Mouse (Mus musculus) cortical plate, adult 2 months (tissue): ENCODE data around the gene Pard6a. TPM values are rescaled to one million over a fixed set of nuclear protein-coding genes. Genes with fewer than 3 reads are reported as not detected.

Source experiments
- H3K27ac ChIP-seq: fragments of 200-500 bp; 2 replicates; pipeline ENCODE4 v1.5.1; 2012; ENCODE audit warnings: low read length, control low read depth, inconsistent platforms; ENCODE audit not compliant: insufficient read depth
- H3K4me1 ChIP-seq: fragments of 200-500 bp; 2 replicates; pipeline ENCODE4 v1.6.1; 2011; ENCODE audit warnings: low read length; ENCODE audit not compliant: control insufficient read depth, insufficient read depth
- H3K4me3 ChIP-seq: fragments of 200-500 bp; 2 replicates; pipeline ENCODE4 v1.5.1; 2011; ENCODE audit warnings: mild to moderate bottlenecking, low read length, control low read depth; ENCODE audit not compliant: insufficient read depth
- CTCF ChIP-seq: fragments of 200-500 bp; IDR thresholded peaks from 2 replicates; pipeline ENCODE4 v1.5.1; 2011; ENCODE audit warnings: mild to moderate bottlenecking, control low read depth, low read length; ENCODE audit not compliant: insufficient read depth; ENCODE audit errors: extremely low read depth
- POLR2A ChIP-seq: fragments of 200-500 bp; IDR thresholded peaks from 2 replicates; pipeline ENCODE4 v1.6.1; 2011; ENCODE audit warnings: mild to moderate bottlenecking, low read length, control low read depth; ENCODE audit not compliant: insufficient read depth; ENCODE audit errors: extremely low read depth
- polyA plus RNA-seq: library from polyadenylated mRNA; depleted of rRNA; stranded (reverse); fragments of >200 nt; gene quantifications from 2 replicates; pipeline ENCODE4 v1.2.3, GENCODE M21; 2012

The Pard6a gene
- polyA plus RNA-seq, 1 experiment, result 57.3 TPM

DNA sequence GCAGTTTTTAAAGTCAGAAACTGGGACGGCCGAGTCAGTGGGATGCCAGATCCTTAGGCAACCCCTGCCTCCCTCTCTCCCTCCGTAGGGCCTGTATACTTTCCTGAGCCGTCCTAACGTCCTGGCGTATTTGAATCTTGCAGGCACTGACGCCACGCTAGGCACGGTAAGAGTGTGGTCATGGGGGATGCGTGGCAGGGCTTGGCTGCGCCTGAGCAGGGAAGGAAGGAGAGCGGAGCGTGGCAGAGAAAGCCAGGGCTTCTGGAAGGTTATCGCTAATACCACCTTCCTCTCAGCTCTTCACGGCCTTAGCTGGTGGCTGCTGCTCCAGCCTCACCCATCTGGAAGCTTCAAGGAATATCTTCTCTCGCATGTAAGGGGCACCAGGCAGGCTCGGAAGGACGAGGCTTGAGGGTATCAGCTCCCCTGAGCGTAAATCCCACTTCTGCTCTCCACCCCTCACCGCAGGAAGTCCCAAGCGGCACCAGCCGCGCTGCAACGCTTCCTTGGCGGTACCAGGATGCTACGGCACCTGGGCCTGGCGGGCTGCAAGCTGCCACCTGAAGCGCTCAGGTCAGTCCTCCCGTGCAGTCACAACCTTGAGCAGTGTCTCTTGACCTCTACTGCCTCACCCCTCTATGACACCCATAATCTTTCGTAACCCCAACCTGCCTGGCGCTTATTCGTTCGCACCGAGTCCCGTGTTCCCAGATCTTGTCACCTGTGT lies 11.5 kb upstream of the Pard6a start:
- TF ChIP-seq POLR2A (no peak), CTCF (no peak)

GRCm38 (mm10) chr8:105689983-105690360 lies 11.0 kb upstream of the Pard6a start:
- no peak for TF ChIP-seq CTCF
- TF ChIP-seq POLR2A, result no peak
- Histone ChIP-seq H3K27ac (no peak overlapping the region), H3K4me3 (no peak overlapping the region), H3K4me1 (no peaks in the 10 kb centered on the region)

More for the DNA sequence above, 11.5 kb upstream of the Pard6a start:
- no peaks in the 10 kb centered on the region for H3K4me1 ChIP-seq
- H3K27ac ChIP-seq, result no peak overlapping the region
- H3K4me3 ChIP-seq, result no peak overlapping the region

GRCm38 (mm10) chr8:105690978-105691377 lies 10.0 kb upstream of the Pard6a start:
- Histone ChIP-seq H3K4me3 (no peak overlapping the region), H3K4me1 (no peaks in the 10 kb centered on the region), H3K27ac (no peak overlapping the region)
- no peak for TF ChIP-seq CTCF
- no peak for TF ChIP-seq POLR2A

DNA sequence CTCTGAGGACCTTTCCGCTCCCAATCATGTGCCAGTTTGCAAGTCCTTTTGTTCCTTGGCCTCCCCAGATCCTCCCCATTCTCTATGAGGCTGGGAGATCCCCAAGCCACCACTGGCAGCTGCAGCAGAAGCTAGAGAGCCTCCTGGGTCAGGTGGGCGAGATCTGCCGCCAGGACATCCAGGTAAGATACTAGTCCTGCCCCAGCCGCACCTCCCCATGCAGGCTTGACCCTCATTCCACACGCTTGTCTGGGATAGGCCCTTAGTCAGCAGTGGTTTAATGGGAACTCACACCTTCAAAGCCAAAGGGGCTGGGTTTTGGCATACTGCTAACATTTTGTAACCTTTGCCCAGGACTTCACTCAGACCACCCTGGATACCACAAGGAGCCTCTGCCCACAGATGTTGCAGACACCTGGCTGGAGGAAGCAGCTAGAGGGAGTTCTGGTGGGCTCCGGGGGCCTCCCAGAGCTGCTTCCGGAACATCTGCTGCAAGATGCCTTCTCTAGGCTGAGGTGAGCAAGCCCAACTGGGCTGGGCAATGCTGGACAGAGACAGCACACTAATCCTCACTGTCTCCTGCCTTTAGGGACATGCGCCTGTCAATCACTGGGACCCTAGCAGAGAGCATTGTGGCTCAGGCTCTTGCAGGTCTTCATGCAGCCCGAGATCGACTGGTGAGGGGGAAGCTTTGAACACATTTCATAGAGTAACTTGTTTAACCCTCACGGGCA lies 8.3 kb upstream of the Pard6a start:
- H3K4me3 ChIP-seq, result no peak overlapping the region
- TF ChIP-seq POLR2A, result no peak
- no peak for TF ChIP-seq CTCF
- H3K27ac ChIP-seq, result no peak overlapping the region
- H3K4me1 ChIP-seq, result no peaks in the 10 kb centered on the region

DNA sequence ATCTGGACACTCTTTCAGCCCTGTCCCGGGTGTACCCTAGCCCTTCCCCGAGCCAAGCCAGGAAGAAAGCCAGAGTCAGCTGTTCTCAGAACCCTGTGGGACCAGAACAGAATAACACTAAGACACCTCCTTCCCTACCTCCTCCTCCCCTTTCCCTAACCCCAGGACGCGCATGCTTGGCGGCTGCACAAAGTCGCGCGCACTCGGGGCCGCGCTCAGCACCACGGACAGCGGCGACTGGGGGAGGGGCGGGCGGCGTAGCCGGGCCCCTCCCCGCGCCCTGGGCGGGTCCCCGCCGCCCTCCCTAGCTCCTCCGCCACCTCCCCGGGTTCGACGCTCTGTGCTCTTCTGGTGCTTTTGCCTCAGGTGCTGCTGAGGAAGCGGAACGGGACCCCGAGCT lies 7.3 kb upstream of the Pard6a start:
- Histone ChIP-seq H3K4me3 (peak overlapping the region; percentile 100), H3K27ac (peak overlapping the region; percentile 87; the same call in 1 of the 2 replicates), H3K4me1 (no peaks in the 10 kb centered on the region)
- TF ChIP-seq CTCF (no peak), POLR2A (no peak; the same call in 1 of the 2 replicates)

DNA sequence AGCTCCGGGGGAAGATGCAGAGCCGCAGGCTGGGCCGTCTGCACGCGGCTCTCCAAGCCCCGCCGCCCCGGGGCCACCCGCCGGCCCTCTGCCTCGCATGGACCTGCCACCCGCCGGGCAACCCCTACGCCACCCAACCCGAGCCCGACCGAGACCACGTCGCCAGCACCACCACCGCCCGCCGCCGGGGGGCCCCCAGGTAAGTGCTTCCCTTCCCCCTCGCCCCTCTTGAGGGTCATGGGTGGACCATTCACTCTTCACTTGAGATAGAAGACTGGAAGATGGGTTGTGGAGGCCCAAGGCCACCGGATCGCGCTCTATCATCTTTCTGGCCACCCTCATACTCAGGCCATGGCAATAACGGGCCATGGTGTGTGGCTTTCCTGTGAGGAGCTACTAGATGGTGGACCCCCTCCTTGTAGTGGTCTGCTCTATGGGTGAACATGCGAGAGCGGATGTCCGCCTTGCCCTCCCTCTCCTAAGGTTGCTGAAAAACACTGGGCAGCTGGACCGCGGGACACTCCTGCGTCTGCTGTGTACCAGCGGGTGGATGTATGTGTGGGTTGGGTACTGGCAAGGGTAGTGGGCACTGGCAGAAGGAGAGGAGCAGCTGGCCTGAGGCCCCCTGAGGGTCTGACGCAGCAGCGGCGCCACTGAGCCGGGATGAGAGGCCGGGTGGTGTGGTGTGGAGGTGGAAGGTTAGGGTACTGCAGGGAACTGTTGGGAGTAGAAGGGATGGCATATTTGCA lies 6.7 kb upstream of the Pard6a start:
- peak overlapping the region; percentile 87 for H3K27ac ChIP-seq
- no peak for TF ChIP-seq CTCF
- no peak for TF ChIP-seq POLR2A

DNA sequence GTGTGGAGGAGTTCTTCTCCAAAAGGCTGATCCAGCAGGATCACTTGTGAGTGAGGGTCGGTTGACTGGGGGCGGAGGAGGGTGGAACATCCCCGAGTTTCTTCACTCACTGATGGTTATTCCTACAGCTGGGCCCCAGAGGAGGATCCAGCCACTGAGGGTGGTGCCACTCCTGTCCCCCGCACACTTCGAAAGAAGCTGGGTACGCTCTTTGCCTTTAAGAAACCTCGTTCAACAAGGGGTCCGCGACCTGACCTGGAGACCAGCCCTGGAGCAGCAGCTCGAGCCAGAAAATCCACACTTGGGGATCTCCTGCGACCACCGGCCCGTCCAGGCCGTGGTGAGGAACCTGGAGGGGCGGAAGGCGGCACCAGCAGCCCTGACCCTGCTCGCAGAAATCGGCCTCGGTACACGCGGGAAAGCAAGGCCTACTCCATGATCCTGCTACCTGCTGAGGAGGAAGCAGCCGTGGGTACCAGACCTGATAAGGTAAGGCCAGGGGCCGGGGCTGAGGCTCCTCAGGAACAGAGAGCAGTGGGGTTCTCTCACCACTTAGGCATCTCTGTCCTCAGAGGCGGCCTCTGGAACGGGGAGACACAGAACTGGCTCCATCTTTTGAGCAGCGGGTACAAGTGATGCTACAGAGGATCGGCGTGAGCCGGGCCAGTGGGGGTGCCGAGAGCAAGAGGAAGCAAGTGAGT lies 5.7 kb upstream of the Pard6a start:
- Histone ChIP-seq H3K27ac (no peak overlapping the region), H3K4me3 (peak overlapping the region; percentile 100), H3K4me1 (no peaks in the 10 kb centered on the region)
- TF ChIP-seq POLR2A (no peak), CTCF (no peak)

More for the DNA sequence above, 6.7 kb upstream of the Pard6a start:
- Histone ChIP-seq H3K4me3 (peak overlapping the region; percentile 100), H3K4me1 (no peaks in the 10 kb centered on the region)

- no peak overlapping the region for H3K4me3 ChIP-seq
- H3K4me1 ChIP-seq, result no peaks in the 10 kb centered on the region
- TF ChIP-seq POLR2A (no peak), CTCF (no peak)
- H3K27ac ChIP-seq, result no peak overlapping the region
These were observed 3.7 kb upstream of the Pard6a start for GRCm38 (mm10) chr8:105697196-105697780.

GRCm38 (mm10) chr8:105698734-105699133 lies 2.2 kb upstream of the Pard6a start:
- Histone ChIP-seq H3K4me1 (no peaks in the 10 kb centered on the region), H3K27ac (no peak overlapping the region), H3K4me3 (no peak overlapping the region)
- TF ChIP-seq POLR2A (no peak), CTCF (no peak)
